In the genomic region with DNA sequence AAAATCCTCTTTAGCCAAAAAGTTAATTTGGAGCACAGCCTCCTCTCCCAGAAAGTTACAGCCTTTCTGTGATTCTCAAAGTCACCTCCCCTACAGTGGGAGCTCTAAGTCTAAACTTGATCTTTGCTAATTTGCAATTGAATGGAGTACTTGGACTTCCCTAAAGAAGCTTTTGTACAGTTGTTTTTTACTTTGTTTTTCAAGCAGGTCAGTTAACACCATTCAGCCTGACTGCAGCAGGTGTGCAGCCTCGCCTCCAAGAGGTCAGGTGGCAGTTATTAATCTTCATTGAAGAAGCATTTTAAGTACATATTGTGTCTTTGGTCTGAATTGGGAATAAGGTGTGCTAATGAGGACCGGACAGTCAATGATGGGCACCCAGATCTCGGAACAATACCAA, we compare ENCODE assay signal across 36 mouse cellular contexts. TPM values are rescaled to one million over a fixed set of nuclear protein-coding genes. Genes with fewer than 3 reads are reported as not detected.
"Had no signal": no experiment of that assay in that cellular context is flagged by ENCODE, and none has a peak within 500 bp of the region (broad histone marks: within the 10 kb centered on the region; RNA-seq: fewer than 3 reads in every experiment).

No protein-coding gene starts in this region.

RNA-seq across cellular contexts. Expression of a gene that starts 3.0 kb away (rescaled TPM):
- total RNA-seq: left cerebral cortex, postnatal 10 days; left cerebral cortex, postnatal 14 days; left cerebral cortex, postnatal 25 days; left cerebral cortex, postnatal 36 days; left cerebral cortex, postnatal 4 days; megakaryocyte progenitor cell, adult 5-6 weeks; megakaryocyte, adult 5-6 weeks; megakaryocyte-erythroid progenitor cell, adult 5-6 weeks; midbrain, postnatal 0 days; monocyte, adult 5-6 weeks had no signal
- polyA plus RNA-seq: limb, embryonic 10.5 days; limb, embryonic 11.5 days; limb, embryonic 12.5 days; limb, embryonic 13.5 days; limb, embryonic 14.5 days; limb, embryonic 15.5 days; liver, adult 2 months; liver, embryonic 11.5 days; liver, embryonic 12.5 days; liver, embryonic 13.5 days; lung, adult 2 months; lung, embryonic 14.5 days; lung, embryonic 15.5 days; lung, embryonic 16.5 days; lung, postnatal 0 days; macrophage; midbrain, embryonic 10.5 days; midbrain, embryonic 11.5 days; midbrain, embryonic 12.5 days; midbrain, embryonic 13.5 days; midbrain, embryonic 14.5 days; midbrain, embryonic 15.5 days; midbrain, embryonic 16.5 days; midbrain, postnatal 0 days; myocyte; neural tube, embryonic 11.5 days; neural tube, embryonic 12.5 days had no signal
